In genomic region chr7:19284763-19285162, GRCm38 (mm10) we compare ENCODE assay signal across 8 mouse cellular contexts. TPM values are rescaled to one million over a fixed set of nuclear protein-coding genes. Genes with fewer than 3 reads are reported as not detected.
DNase-seq lines count a peak whose midpoint lies in the region; ATAC-seq lines count a peak whose summit lies in the region.

No protein-coding gene starts in this region.

- DNase-seq in adrenal gland, postnatal 14 days, result peak; percentile 69
- no peak for DNase-seq in adrenal gland, adult 8-10 months
- peak; percentile 74 to 78 for DNase-seq in layer of hippocampus, postnatal 10 days (ENCODE audit: low spot score in 2 of 2)
- DNase-seq in layer of hippocampus, adult 9-10 months (ENCODE audit: low spot score), result no peak
- peak; percentile 74 for DNase-seq in ZHBTc4 (ENCODE audit: low read depth, low spot score)
- DNase-seq in thymus, postnatal 36 days, result peak; percentile 42 to 55

- ATAC-seq in granulocyte monocyte progenitor cell, adult 5-6 weeks (replicated peaks; ENCODE audit: poor library complexity, severe bottlenecking), result peak; percentile 38; the same call in 1 of the 2 replicates
- ATAC-seq in megakaryocyte progenitor cell, adult 5-6 weeks (replicated peaks; ENCODE audit: poor library complexity), result peak; percentile 49

RNA-seq across cellular contexts. Expression of gene Rtn2, which starts 2.3 kb away (rescaled TPM):
- 6.0 and 7.9 TPM in 2 replicates for total RNA-seq in adrenal gland, postnatal 14 days (2021)
- total RNA-seq in adrenal gland, adult 8-10 months (2022), result 10 to 100 TPM in 1 of 4 experiments, 1 to 10 TPM in 3; 3.8 to 15.0 (median 6.8) TPM
- total RNA-seq in layer of hippocampus, postnatal 10 days (2021), result 100 to 1,000 TPM; 118 to 127 TPM
- not detected in 2 replicates for total RNA-seq in granulocyte monocyte progenitor cell, adult 5-6 weeks (2014; fragmentation: Nextera tagmentation)
- total RNA-seq in granulocyte monocyte progenitor cell, adult 5-6 weeks (2017), result not detected in 2 replicates
- not detected in 2 replicates for total RNA-seq in megakaryocyte progenitor cell, adult 5-6 weeks (2015)
- total RNA-seq in megakaryocyte progenitor cell, adult 5-6 weeks (2017), result not detected in 2 replicates

RNA-seq across cellular contexts. Expression of gene Ppm1n, which starts 4.9 kb away (rescaled TPM):
- 0.19 TPM in 1 of 2 replicates, not detected in the other for total RNA-seq in adrenal gland, postnatal 14 days (2021)
- not detected for total RNA-seq in adrenal gland, adult 8-10 months (2022)
- under 1 TPM in 1 of 2 experiments, not detected in 1; 0.31 TPM for total RNA-seq in layer of hippocampus, postnatal 10 days (2021)
- total RNA-seq in granulocyte monocyte progenitor cell, adult 5-6 weeks (2014; fragmentation: Nextera tagmentation), result not detected in 2 replicates
- total RNA-seq in granulocyte monocyte progenitor cell, adult 5-6 weeks (2017), result not detected in 2 replicates
- 0.20 TPM in 1 of 2 replicates, not detected in the other for total RNA-seq in megakaryocyte progenitor cell, adult 5-6 weeks (2015)
- not detected in 2 replicates for total RNA-seq in megakaryocyte progenitor cell, adult 5-6 weeks (2017)

RNA-seq across cellular contexts. Expression of gene Vasp, which starts 13.1 kb away (rescaled TPM):
- 62.0 and 79.0 TPM in 2 replicates for total RNA-seq in adrenal gland, postnatal 14 days (2021)
- total RNA-seq in adrenal gland, adult 8-10 months (2022), result 10 to 100 TPM; 44.8 to 70.6 (median 59.1) TPM
- total RNA-seq in layer of hippocampus, postnatal 10 days (2021), result 10 to 100 TPM; 26.4 to 27.3 TPM
- 60.7 and 70.5 TPM in 2 replicates for total RNA-seq in granulocyte monocyte progenitor cell, adult 5-6 weeks (2014; fragmentation: Nextera tagmentation)
- 52.8 and 63.3 TPM in 2 replicates for total RNA-seq in granulocyte monocyte progenitor cell, adult 5-6 weeks (2017)
- 46.7 and 49.6 TPM in 2 replicates for total RNA-seq in megakaryocyte progenitor cell, adult 5-6 weeks (2015)
- total RNA-seq in megakaryocyte progenitor cell, adult 5-6 weeks (2017), result 71.0 and 73.0 TPM in 2 replicates

RNA-seq across cellular contexts. Expression of gene Fosb, which starts 25.1 kb away (rescaled TPM):
- 2.1 and 22.4 TPM in 2 replicates for total RNA-seq in adrenal gland, postnatal 14 days (2021)
- 1 to 10 TPM; 1.6 to 9.4 (median 5.6) TPM for total RNA-seq in adrenal gland, adult 8-10 months (2022)
- total RNA-seq in layer of hippocampus, postnatal 10 days (2021), result 1 to 10 TPM; 1.4 to 2.0 TPM
- 8.1 and 13.7 TPM in 2 replicates for total RNA-seq in granulocyte monocyte progenitor cell, adult 5-6 weeks (2014; fragmentation: Nextera tagmentation)
- total RNA-seq in granulocyte monocyte progenitor cell, adult 5-6 weeks (2017), result 19.3 and 24.4 TPM in 2 replicates
- 18.2 and 28.4 TPM in 2 replicates for total RNA-seq in megakaryocyte progenitor cell, adult 5-6 weeks (2015)
- total RNA-seq in megakaryocyte progenitor cell, adult 5-6 weeks (2017), result 12.7 and 13.2 TPM in 2 replicates

RNA-seq across cellular contexts. Expression of gene Opa3, which starts 56.6 kb away (rescaled TPM):
- 27.5 and 28.5 TPM in 2 replicates for total RNA-seq in adrenal gland, postnatal 14 days (2021)
- total RNA-seq in adrenal gland, adult 8-10 months (2022), result 10 to 100 TPM; 32.4 to 41.5 (median 33.7) TPM
- 10 to 100 TPM; 36.2 to 37.8 TPM for total RNA-seq in layer of hippocampus, postnatal 10 days (2021)
- total RNA-seq in granulocyte monocyte progenitor cell, adult 5-6 weeks (2014; fragmentation: Nextera tagmentation), result 20.7 and 35.1 TPM in 2 replicates
- total RNA-seq in granulocyte monocyte progenitor cell, adult 5-6 weeks (2017), result 14.6 and 18.3 TPM in 2 replicates
- total RNA-seq in megakaryocyte progenitor cell, adult 5-6 weeks (2015), result 12.4 and 16.1 TPM in 2 replicates
- 19.9 and 25.0 TPM in 2 replicates for total RNA-seq in megakaryocyte progenitor cell, adult 5-6 weeks (2017)

Comparison
In these comparisons a context has a peak if more than half of its experiments do, and no peak if none do; other contexts are left out.
1. DNase-seq: peak in adrenal gland, postnatal 14 days (single experiment), layer of hippocampus, postnatal 10 days (2 of 2), ZHBTc4 (single experiment) and thymus, postnatal 36 days (2 of 2); none in adrenal gland, adult 8-10 months (single experiment) and layer of hippocampus, adult 9-10 months (single experiment).
2. RNA of gene Rtn2, which starts 2.3 kb away (total RNA-seq): 118 to 127 TPM in layer of hippocampus, postnatal 10 days; 3.8 to 15.0 TPM in adrenal gland, adult 8-10 months, 6.0 to 7.9 TPM in adrenal gland, postnatal 14 days, not detected in granulocyte monocyte progenitor cell, adult 5-6 weeks and not detected in megakaryocyte progenitor cell, adult 5-6 weeks; every median in the first group is over 4 times any median in the second.